Mouse (Mus musculus): ENCODE measurements around the gene Grk4. TPM values are rescaled to one million over a fixed set of nuclear protein-coding genes. Genes with fewer than 3 reads are reported as not detected.
"Not testable (repeated sequence)": the region's sequence is repeated elsewhere in the genome, so short reads cannot be mapped to it uniquely, and the experiment has no call there.

Gene Grk4
- total RNA-seq, 2 experiments from 2014 or later, result 4.1 to 4.8 TPM

- intact Hi-C loops (cut with DNase I), result no loop called here
- DNase-seq (ENCODE audit: extremely low spot score in 1 of 2, low spot score in 2 of 2), result no peak
Observed at GRCm38 (mm10) chr5:34670280-34670679, 10.1 kb downstream of the Grk4 start.

DNA sequence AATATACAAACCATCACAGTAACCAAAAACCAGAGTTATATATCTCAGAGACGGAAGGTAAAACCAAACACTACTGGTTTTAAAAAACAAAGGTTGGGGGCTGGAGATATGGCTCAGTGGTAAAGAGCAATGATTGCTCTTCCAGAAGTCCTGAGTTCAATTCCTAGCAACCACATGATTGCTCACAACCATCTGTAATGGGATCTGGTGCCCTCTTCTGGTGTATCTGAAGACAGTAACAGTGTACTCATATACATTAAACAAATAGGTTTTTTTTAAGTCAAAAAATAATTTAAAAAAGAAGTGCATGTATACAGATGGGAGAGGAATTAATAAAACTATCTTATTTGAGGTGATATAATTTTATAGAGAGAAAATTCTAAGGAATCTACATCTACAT, 29.7 kb downstream of the Grk4 start:
- DNase-seq (ENCODE audit: extremely low spot score in 1 of 2, low spot score in 2 of 2), result no peak

DNA sequence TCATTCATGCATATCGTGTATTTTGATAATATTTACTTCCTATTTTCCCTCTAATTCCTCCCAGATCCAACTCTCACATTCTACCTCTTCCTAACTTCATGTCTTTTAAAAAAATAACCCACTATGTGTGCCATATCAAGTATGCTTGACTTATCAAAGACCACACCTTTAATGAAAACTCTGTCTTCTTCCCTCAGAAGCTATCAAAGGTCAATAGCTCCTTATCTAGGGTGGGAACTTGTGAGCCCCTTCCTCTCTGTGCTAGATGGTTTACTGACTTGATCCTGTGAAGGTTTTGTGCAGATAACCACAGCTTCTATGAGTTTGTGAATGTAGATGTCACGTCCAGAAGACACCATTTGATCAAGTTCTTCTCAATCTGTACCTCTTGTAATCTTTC, 32.6 kb downstream of the Grk4 start:
- no peak for DNase-seq (ENCODE audit: extremely low spot score in 1 of 2, low spot score in 2 of 2)
- intact Hi-C loops (cut with DNase I), result no loop called here

More for the DNA sequence above, 29.7 kb downstream of the Grk4 start:
- intact Hi-C loops (cut with DNase I), result loop anchor here (10.0 kb wide), 1 partner anchor 55 kb away; no protein-coding TSS in a partner anchor

DNA sequence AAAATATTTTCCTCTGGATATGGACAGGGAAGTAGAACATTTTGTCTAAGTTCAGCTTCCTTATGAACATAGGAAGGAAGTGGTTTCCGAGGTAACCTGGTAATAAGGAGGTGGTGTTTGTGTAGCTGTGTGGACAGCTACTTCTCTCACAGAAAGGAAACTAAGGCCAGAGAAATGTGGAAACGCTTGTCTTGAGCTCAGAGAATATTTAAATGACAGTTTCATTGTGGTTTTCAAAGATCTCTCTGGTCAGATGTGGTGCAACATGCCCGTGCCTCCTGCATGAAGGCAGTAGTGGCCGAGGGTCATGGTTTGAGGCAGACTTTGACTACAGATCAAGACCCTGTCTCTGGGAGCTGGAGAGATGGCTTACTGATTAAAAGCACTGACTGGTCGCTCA, 35.3 kb downstream of the Grk4 start:
- intact Hi-C loops (cut with DNase I), result no loop called here
- no peak for DNase-seq (ENCODE audit: extremely low spot score in 1 of 2, low spot score in 2 of 2)

GRCm38 (mm10) chr5:34708436-34708835, 48.3 kb downstream of the Grk4 start:
- intact Hi-C loops (cut with DNase I), result no loop called here
- no peak for DNase-seq (ENCODE audit: extremely low spot score in 1 of 2, low spot score in 2 of 2)

DNA sequence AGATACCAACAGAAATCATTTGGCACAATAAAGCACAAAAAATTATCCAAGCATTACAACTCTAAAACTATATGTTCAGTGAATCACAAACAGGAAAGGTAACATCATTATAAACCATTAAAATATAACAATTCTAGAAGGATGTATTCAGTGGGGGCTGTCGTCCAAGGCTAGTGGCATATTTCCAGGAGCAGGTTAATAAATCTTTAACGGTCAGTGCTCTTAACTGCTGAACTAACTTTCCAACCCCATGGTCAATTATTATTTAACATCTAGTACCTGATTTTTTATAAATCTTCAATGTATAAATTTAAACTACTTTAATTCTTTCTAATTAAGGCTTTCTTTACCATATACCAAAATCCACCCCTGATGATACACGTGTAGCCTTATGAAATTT, 54.2 kb downstream of the Grk4 start:
- DNase-seq (ENCODE audit: extremely low spot score in 1 of 2, low spot score in 2 of 2); intact Hi-C loops (cut with DNase I): not testable (repeated sequence)

- intact Hi-C loops (cut with DNase I), result no loop called here
- DNase-seq (ENCODE audit: extremely low spot score in 1 of 2, low spot score in 2 of 2), result no peak
Observed at GRCm38 (mm10) chr5:34714816-34715215, 54.6 kb downstream of the Grk4 start.

- DNase-seq (ENCODE audit: extremely low spot score in 1 of 2, low spot score in 2 of 2), result no peak
- intact Hi-C loops (cut with DNase I), result no loop called here
Observed at GRCm38 (mm10) chr5:34729141-34729540, 69.0 kb downstream of the Grk4 start.

GRCm38 (mm10) chr5:34730255-34730654, 70.1 kb downstream of the Grk4 start:
- DNase-seq (ENCODE audit: extremely low spot score in 1 of 2, low spot score in 2 of 2), result no peak
- intact Hi-C loops (cut with DNase I), result no loop called here

DNA sequence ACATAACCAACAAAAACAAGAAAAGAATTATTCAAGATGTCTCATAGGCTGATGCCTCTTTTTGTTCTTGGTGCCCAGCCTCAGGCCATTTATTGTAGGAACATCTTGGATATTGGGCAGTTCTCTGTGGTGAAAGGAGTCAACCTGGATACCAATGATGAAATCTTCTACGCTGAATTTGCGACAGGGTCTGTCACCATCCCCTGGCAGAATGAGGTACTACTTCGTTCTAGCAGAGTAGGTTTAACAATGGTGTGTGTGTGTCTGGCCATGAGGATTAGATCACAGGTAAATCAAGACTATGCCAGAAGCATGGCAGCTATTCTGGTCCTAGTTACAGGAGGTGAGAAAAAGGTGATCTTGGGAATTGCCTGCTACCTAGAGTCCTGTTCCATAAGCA, 91.3 kb downstream of the Grk4 start:
- intact Hi-C loops (cut with DNase I), result no loop called here
- no peak for DNase-seq (ENCODE audit: extremely low spot score in 1 of 2, low spot score in 2 of 2)

DNA sequence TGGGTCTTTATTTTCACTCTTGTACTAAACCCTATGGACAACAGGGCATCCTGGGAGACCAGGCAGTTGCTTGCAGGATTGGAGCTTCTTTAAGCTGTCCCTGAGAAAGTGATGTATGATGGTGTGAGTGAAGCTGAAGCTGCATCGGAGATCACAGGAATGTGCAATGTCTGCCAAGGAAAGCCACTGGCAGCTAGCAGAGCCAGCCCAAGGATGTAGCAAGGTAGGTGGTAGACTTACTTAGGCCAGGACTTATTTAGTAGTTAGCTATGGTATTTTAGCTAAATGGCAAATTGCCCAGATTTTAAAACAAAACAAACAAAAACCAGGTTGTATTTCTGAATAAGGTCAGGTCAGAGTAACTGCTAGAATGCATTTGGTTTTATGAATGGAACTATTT, 98.6 kb downstream of the Grk4 start:
- DNase-seq (ENCODE audit: extremely low spot score in 1 of 2, low spot score in 2 of 2), result no peak
- intact Hi-C loops (cut with DNase I), result loop anchor here (5.0 kb wide), 1 partner anchor 96 kb away; the partner anchor contains the start of genes Grk4 and Nop14

DNA sequence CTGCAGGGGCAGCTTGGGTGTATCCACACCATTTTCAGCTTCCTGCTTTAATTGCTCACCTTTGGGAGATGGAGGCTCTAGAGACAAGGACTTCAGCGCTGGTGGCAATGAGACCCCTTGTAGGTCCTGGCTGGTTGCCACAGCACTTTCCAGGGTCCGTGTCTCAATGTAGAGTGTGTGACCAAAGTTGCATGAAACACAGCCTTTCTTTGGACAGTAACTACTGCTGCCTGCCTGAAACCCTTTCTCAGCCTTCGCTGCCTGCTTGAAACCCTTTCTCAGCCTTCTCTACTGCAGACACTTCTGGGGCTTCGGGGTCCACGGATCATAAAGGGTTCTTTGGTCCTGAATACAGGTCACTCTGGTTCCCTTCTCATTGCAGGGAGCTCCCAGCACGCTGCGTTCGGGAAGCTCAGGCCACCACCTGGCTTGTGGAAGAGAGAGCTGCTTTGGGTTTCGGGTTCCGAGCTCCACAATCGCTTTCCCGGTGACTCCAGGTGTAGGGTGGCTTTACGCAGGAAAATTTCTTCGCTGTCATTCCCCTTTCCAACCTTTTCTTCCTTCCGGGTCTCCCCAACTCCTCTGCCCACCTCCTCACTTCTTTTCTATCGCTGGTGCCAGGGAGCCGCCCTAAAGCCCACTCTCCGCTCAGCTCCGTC, 100.8 kb downstream of the Grk4 start:
- DNase-seq (ENCODE audit: extremely low spot score in 1 of 2, low spot score in 2 of 2), result peak in 1 of 2 experiments; percentile 44
- intact Hi-C loops (cut with DNase I), result no loop called here

DNA sequence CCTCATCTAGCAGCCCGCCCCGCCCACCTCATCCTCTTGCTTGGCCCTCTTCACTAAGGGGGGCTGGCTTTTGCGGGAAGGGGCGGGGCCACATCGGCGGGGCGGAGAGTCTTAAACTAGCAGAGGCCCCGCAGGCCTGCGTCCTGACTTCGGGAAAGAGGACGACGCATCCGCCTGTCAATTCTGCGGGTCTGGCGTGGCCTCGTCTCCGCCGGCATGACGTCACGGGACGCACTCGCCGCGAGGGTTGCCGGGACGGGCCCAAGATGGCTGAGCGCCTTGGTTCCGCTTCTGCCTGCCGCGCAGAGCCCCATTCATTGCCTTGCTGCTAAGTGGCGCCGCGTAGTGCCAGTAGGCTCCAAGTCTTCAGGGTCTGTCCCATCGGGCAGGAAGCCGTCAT, 101.3 kb downstream of the Grk4 start, which contains the start of gene Htt:
Gene Htt, plus strand, starts transcription at position 232 of the 400 bp plus-strand sequence.
- intact Hi-C loops (cut with DNase I), result no loop called here
- DNase-seq (ENCODE audit: extremely low spot score in 1 of 2, low spot score in 2 of 2), result peak; percentile 97 to 98

DNA sequence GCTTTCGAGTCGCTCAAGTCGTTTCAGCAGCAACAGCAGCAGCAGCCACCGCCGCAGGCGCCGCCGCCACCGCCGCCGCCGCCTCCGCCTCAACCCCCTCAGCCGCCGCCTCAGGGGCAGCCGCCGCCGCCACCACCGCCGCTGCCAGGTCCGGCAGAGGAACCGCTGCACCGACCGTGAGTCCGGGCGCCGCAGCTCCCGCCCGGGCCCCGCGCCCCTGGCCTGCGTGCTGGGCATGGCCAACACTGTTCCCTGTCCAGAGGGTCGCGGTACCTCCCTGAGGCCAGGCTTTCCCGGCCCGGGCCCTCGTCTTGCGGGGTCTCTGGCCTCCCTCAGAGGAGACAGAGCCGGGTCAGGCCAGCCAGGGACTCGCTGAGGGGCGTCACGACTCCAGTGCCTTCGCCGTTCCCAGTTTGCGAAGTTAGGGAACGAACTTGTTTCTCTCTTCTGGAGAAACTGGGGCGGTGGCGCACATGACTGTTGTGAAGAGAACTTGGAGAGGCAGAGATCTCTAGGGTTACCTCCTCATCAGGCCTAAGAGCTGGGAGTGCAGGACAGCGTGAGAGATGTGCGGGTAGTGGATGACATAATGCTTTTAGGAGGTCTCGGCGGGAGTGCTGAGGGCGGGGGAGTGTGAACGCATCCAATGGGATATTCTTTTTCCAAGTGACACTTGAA, 101.9 kb downstream of the Grk4 start:
- intact Hi-C loops (cut with DNase I), result no loop called here
- DNase-seq (ENCODE audit: extremely low spot score in 1 of 2, low spot score in 2 of 2), result peak; percentile 20 to 61

DNA sequence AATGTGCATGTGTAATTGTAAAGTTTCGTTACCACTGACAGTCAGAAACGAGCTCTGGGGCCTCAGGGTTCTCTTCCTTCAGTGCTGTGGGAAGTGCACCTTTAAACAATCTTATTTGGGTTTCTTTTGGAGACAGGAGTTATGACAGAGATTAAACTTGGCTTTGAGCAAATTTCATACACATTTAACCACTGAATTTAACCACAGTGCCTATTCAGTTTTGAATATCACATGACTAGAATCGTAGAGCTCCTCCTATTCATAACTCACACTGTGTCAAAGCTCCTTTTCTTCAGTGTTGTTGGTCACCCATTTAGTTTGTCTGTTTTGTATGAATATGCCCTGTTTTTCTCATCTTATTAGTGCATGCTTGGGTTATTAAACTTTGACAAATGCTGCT, 111.6 kb downstream of the Grk4 start:
- intact Hi-C loops (cut with DNase I), result no loop called here

GRCm38 (mm10) chr5:34772696-34773245, 112.6 kb downstream of the Grk4 start:
- DNase-seq (ENCODE audit: extremely low spot score in 1 of 2, low spot score in 2 of 2), result no peak
- intact Hi-C loops (cut with DNase I), result no loop called here

More for the DNA sequence above, 111.6 kb downstream of the Grk4 start:
- DNase-seq (ENCODE audit: extremely low spot score in 1 of 2, low spot score in 2 of 2), result no peak

GRCm38 (mm10) chr5:34773392-34773791, 113.2 kb downstream of the Grk4 start:
- DNase-seq (ENCODE audit: extremely low spot score in 1 of 2, low spot score in 2 of 2), result no peak
- intact Hi-C loops (cut with DNase I), result no loop called here

DNA sequence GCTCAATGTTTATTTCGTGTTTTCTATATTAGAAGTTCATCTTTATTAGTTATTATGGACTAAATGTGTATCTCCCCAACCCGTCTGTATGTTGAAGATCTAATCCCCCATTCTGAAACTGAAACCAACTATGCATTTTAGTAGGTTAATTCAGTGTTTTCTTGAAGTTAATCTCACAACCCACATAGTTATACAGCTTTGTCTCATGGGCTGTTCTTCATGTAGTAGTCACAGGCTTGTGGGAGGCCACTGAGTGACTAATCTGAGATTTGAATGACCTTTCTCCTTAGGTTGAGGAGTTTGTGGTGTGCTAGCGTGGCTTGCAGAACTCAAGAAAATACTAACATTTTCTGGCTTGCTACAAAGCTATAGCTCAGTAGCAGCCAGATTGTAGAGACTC, 124.8 kb downstream of the Grk4 start:
- DNase-seq (ENCODE audit: extremely low spot score in 1 of 2, low spot score in 2 of 2), result no peak
- intact Hi-C loops (cut with DNase I), result no loop called here

DNA sequence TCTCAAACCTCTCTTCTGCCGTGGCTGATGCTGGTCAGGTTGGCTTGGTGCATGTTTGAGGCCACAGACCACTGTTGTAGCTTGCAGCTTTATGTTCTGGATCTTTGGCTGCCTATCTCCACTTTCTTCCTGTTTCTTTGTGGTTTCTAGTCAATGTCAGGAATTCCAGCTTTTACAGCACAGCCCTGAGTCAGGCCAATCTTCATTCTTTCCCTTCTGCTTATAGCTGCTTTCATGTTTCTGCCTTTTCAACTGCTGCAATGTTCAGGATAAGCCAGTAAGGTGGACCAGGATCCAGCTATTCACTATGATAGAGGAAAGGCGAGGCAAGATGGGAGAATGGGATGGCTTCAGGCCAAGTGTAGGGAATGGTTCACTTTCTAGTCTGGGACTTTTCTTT, 131.0 kb downstream of the Grk4 start:
- intact Hi-C loops (cut with DNase I), result no loop called here
- no peak for DNase-seq (ENCODE audit: extremely low spot score in 1 of 2, low spot score in 2 of 2)

DNA sequence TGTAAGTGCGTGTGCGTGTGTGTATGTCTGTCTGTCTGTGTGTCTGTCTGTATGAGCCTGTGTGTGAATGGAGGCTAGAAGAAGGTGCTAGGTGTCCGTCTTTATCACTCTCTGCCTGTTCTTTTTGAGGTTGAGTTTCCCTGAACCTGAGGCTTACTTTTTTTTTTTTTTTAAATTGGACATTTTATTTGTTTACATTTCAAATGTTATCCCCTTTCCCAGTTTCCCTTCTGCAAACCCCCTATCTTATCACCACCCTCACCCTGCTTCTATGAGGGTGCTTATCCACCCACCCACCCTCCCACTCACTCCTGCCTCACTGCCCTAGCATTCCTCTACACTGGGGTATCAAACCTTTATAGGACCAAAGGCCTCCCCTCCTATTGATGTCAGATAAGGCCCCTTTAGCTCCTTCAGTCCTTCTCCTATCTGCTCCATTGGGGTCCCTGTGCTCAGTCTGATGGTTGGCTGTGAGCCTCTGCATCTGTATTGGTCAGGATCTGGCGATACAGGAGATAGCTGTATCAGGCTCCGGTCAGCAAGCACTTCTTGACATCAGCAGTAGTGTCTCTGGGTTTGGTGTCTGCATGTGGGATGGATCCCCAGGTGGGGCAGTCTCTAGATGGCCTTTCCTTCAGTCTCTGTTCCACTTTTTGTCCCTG, 140.2 kb downstream of the Grk4 start:
- intact Hi-C loops (cut with DNase I), result no loop called here
- DNase-seq (ENCODE audit: extremely low spot score in 1 of 2, low spot score in 2 of 2), result no peak

All from left cerebral cortex, postnatal 10 days (tissue).